Mouse (Mus musculus): ENCODE measurements at regions not wholly inside any gene's neighbourhood (a gene's known extent, or its start where the extent isn't known, plus 50 kb on each side); places are given as distances from the start of the nearest gene placed in this dataset.

DNA sequence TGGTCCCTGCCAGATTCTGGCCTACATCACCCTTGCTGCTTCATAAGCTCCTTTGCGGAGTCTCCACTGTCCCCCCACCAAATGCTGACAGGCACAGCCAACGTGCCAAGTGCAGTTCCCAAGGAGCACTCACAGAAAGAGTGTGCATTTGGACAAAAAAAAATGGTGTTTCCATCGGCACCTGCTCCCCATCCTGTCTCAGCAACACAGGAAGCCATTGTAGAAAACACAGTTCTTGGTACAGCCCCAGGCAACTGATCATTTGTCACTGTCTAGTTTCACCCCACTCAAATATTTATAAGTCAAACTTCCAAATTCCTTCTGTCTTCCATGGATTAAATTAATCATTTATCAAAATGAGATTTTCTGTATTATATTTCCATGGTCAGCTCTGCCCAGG is 112.5 kb upstream of the Gas1 start:
- WGBS, result 19% methylated on average over 3 of the region's 3 CpGs
- Histone ChIP-seq H3K27me3 (ENCODE audit: control insufficient read depth, insufficient read depth, low read length) (no peaks in the 10 kb centered on the region), H3K4me3 (replicated peaks; ENCODE audit: insufficient read depth, low read depth, low read length) (no peak overlapping the region), H3K4me1 (ENCODE audit: control insufficient read depth, insufficient read depth, low read length) (no peaks in the 10 kb centered on the region), H3K27ac (ENCODE audit: insufficient read depth, low read length) (no peak overlapping the region)
- no peak for TF ChIP-seq CTCF (IDR thresholded peaks at IDR 0.05; ENCODE audit: borderline replicate concordance, insufficient read depth, low read depth, low read length)
- TF ChIP-seq POLR2A (IDR thresholded peaks at IDR 0.05; ENCODE audit: borderline replicate concordance, insufficient read depth, low read length), result no peak
- no peak for DNase-seq

DNA sequence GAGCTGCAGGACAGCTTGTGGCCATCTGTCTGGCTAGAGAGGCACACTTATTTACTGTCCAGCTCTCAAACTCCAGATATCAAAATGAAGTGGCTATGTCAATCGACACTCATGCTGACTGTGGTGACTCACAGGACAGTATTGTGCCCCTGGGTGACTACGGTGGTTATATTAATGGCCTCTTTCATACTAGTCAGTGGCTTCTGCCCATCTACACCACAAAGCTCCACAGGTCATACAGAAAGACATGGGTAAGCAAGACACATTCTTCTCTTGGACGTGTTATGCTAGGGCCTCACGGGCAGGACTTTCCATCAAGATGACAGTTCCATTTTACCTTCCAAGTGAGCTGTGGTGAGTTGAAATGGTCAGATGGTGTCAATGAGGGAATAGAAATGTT is 113.7 kb upstream of the Gas1 start:
- Histone ChIP-seq H3K27me3 (ENCODE audit: control insufficient read depth, insufficient read depth, low read length) (no peaks in the 10 kb centered on the region), H3K27ac (ENCODE audit: insufficient read depth, low read length) (no peak overlapping the region), H3K4me1 (ENCODE audit: control insufficient read depth, insufficient read depth, low read length) (no peaks in the 10 kb centered on the region), H3K4me3 (replicated peaks; ENCODE audit: insufficient read depth, low read depth, low read length) (no peak overlapping the region)
- TF ChIP-seq CTCF (IDR thresholded peaks at IDR 0.05; ENCODE audit: borderline replicate concordance, insufficient read depth, low read depth, low read length), result no peak
- TF ChIP-seq POLR2A (IDR thresholded peaks at IDR 0.05; ENCODE audit: borderline replicate concordance, insufficient read depth, low read length), result no peak
- no peak for DNase-seq
- 60% methylated on average over 4 of the region's 4 CpGs for WGBS

DNA sequence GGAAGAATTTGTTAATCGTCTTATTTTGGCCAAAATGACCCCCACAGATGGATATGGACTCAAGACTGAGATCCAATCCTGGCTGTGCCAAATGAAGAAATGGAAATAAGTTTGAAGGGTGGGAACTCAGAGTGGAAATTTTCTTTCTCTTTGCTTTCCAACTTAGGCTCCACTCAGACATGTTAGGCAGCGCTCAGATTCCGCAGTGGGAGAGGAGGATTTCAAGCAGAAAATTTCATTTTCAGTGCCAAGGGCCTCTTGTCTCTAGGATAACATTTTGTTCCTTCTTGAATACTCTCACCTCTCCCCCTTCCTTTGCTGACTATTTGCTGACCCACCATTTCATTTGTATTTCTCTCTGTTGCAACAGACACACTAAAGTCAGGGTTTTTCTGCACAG is 114.2 kb upstream of the Gas1 start:
- H3K4me3 ChIP-seq (replicated peaks; ENCODE audit: insufficient read depth, low read depth, low read length), result no peak overlapping the region
- WGBS, result 17% methylated on average over 3 of the region's 3 CpGs
- DNase-seq, result no peak
- TF ChIP-seq POLR2A (IDR thresholded peaks at IDR 0.05; ENCODE audit: borderline replicate concordance, insufficient read depth, low read length), result no peak
- TF ChIP-seq CTCF (IDR thresholded peaks at IDR 0.05; ENCODE audit: borderline replicate concordance, insufficient read depth, low read depth, low read length), result no peak
- H3K27ac ChIP-seq (ENCODE audit: insufficient read depth, low read length), result no peak overlapping the region
- H3K4me1 ChIP-seq (ENCODE audit: control insufficient read depth, insufficient read depth, low read length), result no peaks in the 10 kb centered on the region
- H3K27me3 ChIP-seq (ENCODE audit: control insufficient read depth, insufficient read depth, low read length), result no peaks in the 10 kb centered on the region

DNA sequence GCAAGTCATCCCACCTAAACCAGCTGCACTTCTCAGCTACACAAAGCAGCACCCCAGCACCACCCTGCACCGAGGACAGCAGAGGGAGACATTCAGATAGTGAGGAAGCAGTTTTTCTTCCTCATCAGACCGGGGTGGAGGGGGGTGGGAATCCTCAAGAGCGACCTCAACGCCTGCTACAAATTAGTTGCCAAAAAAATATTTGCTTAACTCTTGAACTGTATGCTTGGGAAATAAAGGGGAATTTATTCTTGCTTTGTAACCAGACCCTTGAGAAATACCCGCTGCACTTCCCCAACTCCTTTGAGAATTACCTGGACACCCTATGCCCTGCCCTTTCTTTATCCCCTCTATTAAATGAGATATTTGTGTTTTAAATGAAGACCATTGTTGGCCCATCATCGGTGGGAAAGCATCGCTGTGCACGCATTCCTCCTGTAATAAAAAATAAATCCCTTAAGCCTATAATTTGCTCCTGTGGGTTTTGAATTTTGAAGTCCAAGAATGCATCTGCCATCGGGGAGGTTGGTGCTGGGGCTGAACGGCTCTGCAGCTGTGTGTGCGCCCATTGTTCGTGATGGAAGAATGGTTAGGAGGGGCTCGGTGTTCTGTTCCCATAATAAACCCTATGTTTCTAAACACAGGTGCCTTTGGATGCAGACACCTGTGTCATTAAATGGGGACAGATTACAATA is 119.2 kb upstream of the Gas1 start:
- Histone ChIP-seq H3K27ac (ENCODE audit: insufficient read depth, low read length) (no peak overlapping the region), H3K4me3 (replicated peaks; ENCODE audit: insufficient read depth, low read depth, low read length) (no peak overlapping the region), H3K27me3 (ENCODE audit: control insufficient read depth, insufficient read depth, low read length) (no peaks in the 10 kb centered on the region), H3K4me1 (ENCODE audit: control insufficient read depth, insufficient read depth, low read length) (no peaks in the 10 kb centered on the region)
- 68% methylated on average over 13 of the region's 13 CpGs for WGBS
- no peak for DNase-seq
- TF ChIP-seq CTCF (IDR thresholded peaks at IDR 0.05; ENCODE audit: borderline replicate concordance, insufficient read depth, low read depth, low read length), result no peak
- no peak for TF ChIP-seq POLR2A (IDR thresholded peaks at IDR 0.05; ENCODE audit: borderline replicate concordance, insufficient read depth, low read length)

- no peak overlapping the region for H3K4me3 ChIP-seq (replicated peaks; ENCODE audit: insufficient read depth, low read depth, low read length)
- no peak for TF ChIP-seq CTCF (IDR thresholded peaks at IDR 0.05; ENCODE audit: borderline replicate concordance, insufficient read depth, low read depth, low read length)
- no peak for TF ChIP-seq POLR2A (IDR thresholded peaks at IDR 0.05; ENCODE audit: borderline replicate concordance, insufficient read depth, low read length)
- 92% methylated on average over 6 of the region's 6 CpGs for WGBS
- no peaks in the 10 kb centered on the region for H3K27me3 ChIP-seq (ENCODE audit: control insufficient read depth, insufficient read depth, low read length)
- no peaks in the 10 kb centered on the region for H3K4me1 ChIP-seq (ENCODE audit: control insufficient read depth, insufficient read depth, low read length)
- no peak overlapping the region for H3K27ac ChIP-seq (ENCODE audit: insufficient read depth, low read length)
- DNase-seq, result no peak
Measured at GRCm38 (mm10) chr13:60296896-60297275, 119.7 kb upstream of the Gas1 start.

GRCm38 (mm10) chr13:60298575-60298974 is 121.4 kb upstream of the Gas1 start:
- no peak overlapping the region for H3K4me3 ChIP-seq (replicated peaks; ENCODE audit: insufficient read depth, low read depth, low read length)
- no peak for DNase-seq
- no peaks in the 10 kb centered on the region for H3K27me3 ChIP-seq (ENCODE audit: control insufficient read depth, insufficient read depth, low read length)
- no peaks in the 10 kb centered on the region for H3K4me1 ChIP-seq (ENCODE audit: control insufficient read depth, insufficient read depth, low read length)
- H3K27ac ChIP-seq (ENCODE audit: insufficient read depth, low read length), result no peak overlapping the region
- TF ChIP-seq POLR2A (IDR thresholded peaks at IDR 0.05; ENCODE audit: borderline replicate concordance, insufficient read depth, low read length) (no peak), CTCF (IDR thresholded peaks at IDR 0.05; ENCODE audit: borderline replicate concordance, insufficient read depth, low read depth, low read length) (no peak)
- WGBS, result 51% methylated on average over 2 of the region's 2 CpGs

DNA sequence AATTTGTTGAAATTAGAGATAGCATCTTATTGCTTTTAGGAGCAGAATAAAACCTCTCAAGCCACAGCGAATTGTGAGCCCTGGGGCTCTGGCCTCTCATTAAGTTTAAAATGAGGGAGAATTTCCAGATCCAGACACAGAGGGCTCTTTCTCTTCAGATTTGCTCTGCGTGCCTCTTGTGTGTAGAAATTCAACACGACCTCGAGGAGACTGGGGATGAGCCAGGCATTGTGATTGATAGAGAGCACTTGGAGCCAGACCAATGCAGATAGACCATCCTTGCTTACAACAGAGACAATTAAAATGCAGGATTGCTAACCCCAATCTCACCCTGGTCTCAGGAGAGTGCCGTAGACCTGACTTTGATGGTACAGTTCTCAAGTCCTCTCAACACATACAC is 121.9 kb upstream of the Gas1 start:
- 52% methylated on average over 5 of the region's 5 CpGs for WGBS
- TF ChIP-seq POLR2A (IDR thresholded peaks at IDR 0.05; ENCODE audit: borderline replicate concordance, insufficient read depth, low read length) (no peak), CTCF (IDR thresholded peaks at IDR 0.05; ENCODE audit: borderline replicate concordance, insufficient read depth, low read depth, low read length) (no peak)
- DNase-seq, result no peak
- H3K4me1 ChIP-seq (ENCODE audit: control insufficient read depth, insufficient read depth, low read length), result no peaks in the 10 kb centered on the region
- H3K27me3 ChIP-seq (ENCODE audit: control insufficient read depth, insufficient read depth, low read length), result no peaks in the 10 kb centered on the region
- no peak overlapping the region for H3K4me3 ChIP-seq (replicated peaks; ENCODE audit: insufficient read depth, low read depth, low read length)
- no peak overlapping the region for H3K27ac ChIP-seq (ENCODE audit: insufficient read depth, low read length)

DNA sequence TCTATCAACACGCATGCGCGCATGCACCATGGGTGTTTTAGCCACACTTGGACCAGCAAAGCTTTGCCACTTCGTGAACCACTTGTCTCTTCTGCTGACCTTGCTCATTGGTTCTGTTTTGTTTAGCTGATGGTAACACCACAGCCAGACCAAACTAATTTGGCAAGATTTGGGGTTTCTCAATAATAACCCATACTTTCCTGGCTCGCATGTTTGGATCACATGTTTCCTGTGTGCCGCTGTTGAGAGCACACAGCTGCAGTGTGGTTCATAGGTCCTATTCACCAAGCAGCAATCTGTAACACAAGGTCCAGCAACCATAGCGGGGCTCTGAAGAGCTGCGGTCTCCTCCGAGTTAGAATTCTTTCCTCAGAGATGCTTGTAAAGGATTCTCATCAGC is 126.4 kb upstream of the Gas1 start:
- WGBS, result 92% methylated on average over 9 of the region's 9 CpGs
- TF ChIP-seq CTCF (IDR thresholded peaks at IDR 0.05; ENCODE audit: borderline replicate concordance, insufficient read depth, low read depth, low read length), result no peak
- TF ChIP-seq POLR2A (IDR thresholded peaks at IDR 0.05; ENCODE audit: borderline replicate concordance, insufficient read depth, low read length), result no peak
- no peaks in the 10 kb centered on the region for H3K4me1 ChIP-seq (ENCODE audit: control insufficient read depth, insufficient read depth, low read length)
- no peak overlapping the region for H3K4me3 ChIP-seq (replicated peaks; ENCODE audit: insufficient read depth, low read depth, low read length)
- H3K27ac ChIP-seq (ENCODE audit: insufficient read depth, low read length), result no peak overlapping the region
- no peak for DNase-seq
- H3K27me3 ChIP-seq (ENCODE audit: control insufficient read depth, insufficient read depth, low read length), result no peaks in the 10 kb centered on the region

All from cerebellum, adult 2 months (tissue).